Mouse (Mus musculus) liver, adult 2 months (tissue): Measurements from ENCODE around the gene Tcf7.

Source experiments
- CTCF ChIP-seq: fragments of 200-500 bp; IDR thresholded peaks from 2 replicates; pipeline ENCODE4 v1.5.1; 2011; ENCODE audit warnings: low read depth, low read length, control low read depth
- POLR2A ChIP-seq: fragments of 200-500 bp; IDR thresholded peaks from 2 replicates; pipeline ENCODE4 v1.6.1; 2011; ENCODE audit warnings: low read length, control low read depth; ENCODE audit not compliant: insufficient read depth; ENCODE audit errors: extremely low read depth

GRCm38 (mm10) chr11:52233906-52234305 lies 48.9 kb downstream of the Tcf7 start:
- TF ChIP-seq POLR2A (no peak), CTCF (no peak)
